Mouse (Mus musculus): ENCODE data around the gene Abcc3.

- TF ChIP-seq CTCF (IDR thresholded peaks at IDR 0.05; ENCODE audit: control insufficient read depth, insufficient read depth, low read length) (no peak), POLR2A (IDR thresholded peaks at IDR 0.05; ENCODE audit: borderline replicate concordance, control insufficient read depth, low read depth, low read length) (no peak)
Observed at GRCm38 (mm10) chr11:94365340-94365739, 27.5 kb downstream of the Abcc3 start.

All from bone marrow, adult 2 months (tissue).